Mouse (Mus musculus) frontal cortex, adult (tissue): ENCODE data around the gene Hoxa9.

Source experiments
- ATAC-seq: cut with Nextera tagmentation; 2 replicates; pipeline ENCODE4 v1.9.2; 2017; ENCODE audit warnings: mild to moderate bottlenecking, moderate library complexity, mixed read lengths; ENCODE audit not compliant: low TSS enrichment

The Hoxa9 gene

GRCm38 (mm10) chr6:52216691-52217458 lies 14.0 kb downstream of the Hoxa9 start:
- ATAC-seq, result no peak

DNA sequence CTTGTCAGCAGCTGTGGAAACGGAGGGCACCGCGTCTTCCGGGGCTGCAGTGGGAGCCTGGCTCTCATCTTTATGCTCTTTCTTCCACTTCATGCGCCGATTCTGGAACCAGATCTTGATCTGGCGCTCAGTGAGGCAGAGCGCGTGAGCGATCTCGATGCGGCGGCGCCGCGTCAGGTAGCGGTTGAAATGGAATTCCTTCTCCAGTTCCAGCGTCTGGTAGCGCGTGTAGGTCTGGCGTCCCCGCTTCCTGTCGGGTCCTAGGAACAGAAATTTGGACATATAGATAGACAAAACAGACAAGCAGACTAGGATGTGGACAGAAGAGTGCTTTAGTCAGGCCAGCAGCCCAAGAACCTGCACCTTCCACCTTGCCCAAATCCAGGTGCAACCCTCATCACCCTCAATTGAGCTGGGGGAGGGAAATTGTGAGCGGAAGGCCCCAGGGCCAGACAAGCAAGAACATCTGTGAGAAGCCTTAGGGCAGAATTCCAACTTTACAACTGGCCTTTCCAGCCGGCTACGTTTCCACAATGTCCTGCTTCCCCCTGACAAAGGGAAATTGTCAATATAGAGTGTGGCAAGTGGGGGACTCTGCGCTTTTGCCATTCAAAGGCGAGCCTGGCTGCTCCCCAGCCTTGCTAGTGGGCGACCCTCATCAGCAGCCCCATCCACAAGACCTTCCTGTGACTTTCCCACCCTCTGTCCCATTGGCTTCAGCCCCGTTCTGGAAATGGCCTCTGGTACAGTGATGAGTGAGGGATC lies 14.9 kb downstream of the Hoxa9 start:
- no peak for ATAC-seq

DNA sequence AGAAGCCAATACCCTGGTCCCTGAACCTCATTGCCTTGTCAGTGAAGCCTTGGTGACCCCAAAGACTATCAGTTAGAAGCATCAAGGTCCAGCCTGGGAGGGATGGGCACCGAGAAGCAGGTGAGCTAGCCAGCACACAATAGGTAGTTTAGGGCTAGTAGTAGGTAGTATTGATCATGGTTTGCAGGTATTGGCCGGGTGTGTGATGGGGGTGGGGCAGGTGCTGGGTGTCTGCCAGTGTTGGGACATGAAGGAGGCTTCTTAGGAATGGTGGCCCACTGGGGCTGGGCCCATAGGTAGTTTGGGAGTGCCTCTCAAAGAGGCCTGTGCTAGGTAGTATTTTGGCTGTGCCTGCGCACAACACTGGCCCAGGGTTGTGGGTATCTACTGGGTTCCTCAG lies 15.8 kb downstream of the Hoxa9 start:
- ATAC-seq, result no peak

GRCm38 (mm10) chr6:52214271-52214670 lies 16.6 kb downstream of the Hoxa9 start:
- ATAC-seq, result no peak

DNA sequence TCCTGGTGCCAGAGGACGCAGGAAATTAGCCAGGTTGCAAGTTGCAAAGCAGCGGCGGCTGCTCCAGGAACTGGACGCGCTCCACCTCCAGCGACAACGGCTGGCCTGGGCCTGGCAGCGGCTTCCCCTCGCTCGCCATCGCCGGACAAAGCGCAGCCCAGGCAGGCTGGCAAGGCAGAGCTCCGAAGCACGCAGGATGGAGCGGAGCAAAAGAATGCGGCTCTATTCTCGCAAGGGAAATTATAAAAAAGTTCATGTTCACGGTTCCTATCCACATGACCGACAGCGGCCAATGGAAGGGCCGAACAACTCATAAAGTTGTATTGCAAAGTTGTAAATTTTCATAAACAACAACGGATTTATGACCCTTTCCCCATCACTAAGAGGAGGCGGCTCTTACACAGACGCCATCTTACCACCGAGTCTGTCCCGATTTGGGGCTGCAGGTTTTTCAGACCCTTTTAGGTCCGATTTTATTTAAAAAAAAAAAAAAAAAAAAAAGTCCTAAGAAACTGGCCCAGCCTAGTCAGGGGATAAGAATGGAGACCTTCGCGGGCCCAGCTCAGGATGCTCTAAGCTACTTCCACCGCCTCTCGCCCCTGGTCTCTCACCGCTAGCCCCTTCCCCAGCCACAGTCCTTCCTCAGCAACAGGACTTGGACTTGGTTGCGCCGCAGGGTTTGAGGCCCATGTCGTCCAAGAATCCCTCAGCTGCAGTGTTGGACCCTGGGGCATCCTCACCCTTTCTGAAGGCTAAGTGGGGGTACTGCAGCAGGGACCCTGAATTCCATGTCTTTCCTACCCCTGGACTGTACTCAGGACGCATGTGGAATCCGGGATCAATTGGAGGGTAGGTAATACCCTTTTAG lies 17.5 kb downstream of the Hoxa9 start, which contains the start of the genes Hoxa3 and Gm28308:
Gene Hoxa3, minus strand, starts transcription at position 218 of the 868 bp plus-strand sequence.
Gene Gm28308, minus strand, starts transcription at position 221 of the 868 bp plus-strand sequence.
- ATAC-seq, result no peak

DNA sequence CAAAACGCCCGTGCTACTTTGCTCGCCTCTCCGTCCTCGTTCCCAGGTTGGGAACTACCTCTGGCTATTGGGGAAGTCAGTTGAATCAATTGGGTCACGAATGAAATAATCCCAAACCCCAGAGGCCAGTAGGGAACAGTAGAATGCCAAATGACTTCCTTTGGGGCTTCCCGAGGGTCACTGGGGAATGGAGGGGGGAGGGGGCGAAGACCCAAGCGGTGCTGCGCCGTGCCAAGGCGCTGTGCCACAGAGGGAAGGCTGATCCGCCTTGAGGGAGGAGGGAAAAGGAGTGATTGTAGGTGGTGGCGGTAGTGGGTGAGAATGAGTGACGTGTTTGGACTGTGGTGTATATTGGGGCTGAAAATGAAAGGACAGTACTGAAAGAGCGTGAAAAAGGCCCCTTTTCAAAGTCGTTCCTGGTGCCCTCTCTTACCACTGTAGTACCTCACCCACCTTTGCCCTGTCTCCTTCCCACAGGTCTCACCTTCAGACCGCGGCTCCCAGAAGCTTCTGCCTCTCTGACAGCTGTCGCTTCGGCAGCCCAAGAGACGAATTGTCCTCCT lies 18.3 kb downstream of the Hoxa9 start:
- ATAC-seq, result no peak

DNA sequence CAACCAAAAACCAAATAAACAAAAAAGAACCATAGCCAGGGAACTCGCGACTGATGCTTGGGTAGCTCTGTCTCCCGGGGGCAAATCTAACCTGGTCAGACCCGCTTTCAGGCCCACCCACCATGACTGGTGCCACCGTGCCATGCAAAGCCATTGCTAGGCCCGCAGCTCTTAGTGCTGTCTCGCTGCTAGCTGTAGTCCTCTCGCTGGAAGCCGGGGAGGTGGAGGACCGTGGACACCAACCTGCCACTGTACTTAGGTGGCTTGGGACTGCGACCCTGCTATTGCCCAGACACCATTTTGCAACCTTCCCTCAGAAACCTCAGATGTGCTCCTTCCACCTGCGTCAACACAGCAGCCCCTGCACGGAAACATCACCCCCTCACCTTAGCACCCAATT lies 18.9 kb downstream of the Hoxa9 start:
- no peak for ATAC-seq

GRCm38 (mm10) chr6:52211170-52211935 lies 19.5 kb downstream of the Hoxa9 start:
- peak; percentile 50 for ATAC-seq

DNA sequence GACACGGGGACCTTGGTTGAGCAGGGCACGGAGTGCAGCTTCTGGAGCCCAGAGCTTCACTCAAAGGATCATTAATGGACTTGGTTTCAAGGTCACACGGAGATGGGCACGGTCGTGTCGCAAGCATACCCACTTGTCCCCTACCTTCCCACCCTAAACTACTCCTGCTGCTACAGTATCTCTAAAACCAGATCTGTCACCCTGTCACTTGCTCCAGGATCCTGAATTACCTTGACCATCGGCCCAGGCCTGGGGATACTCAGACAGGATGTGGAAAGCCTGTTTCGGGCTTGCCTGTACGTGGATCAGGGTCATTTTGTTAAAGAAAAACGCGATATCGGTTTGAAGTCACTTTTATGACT lies 21.2 kb downstream of the Hoxa9 start:
- ATAC-seq, result no peak

DNA sequence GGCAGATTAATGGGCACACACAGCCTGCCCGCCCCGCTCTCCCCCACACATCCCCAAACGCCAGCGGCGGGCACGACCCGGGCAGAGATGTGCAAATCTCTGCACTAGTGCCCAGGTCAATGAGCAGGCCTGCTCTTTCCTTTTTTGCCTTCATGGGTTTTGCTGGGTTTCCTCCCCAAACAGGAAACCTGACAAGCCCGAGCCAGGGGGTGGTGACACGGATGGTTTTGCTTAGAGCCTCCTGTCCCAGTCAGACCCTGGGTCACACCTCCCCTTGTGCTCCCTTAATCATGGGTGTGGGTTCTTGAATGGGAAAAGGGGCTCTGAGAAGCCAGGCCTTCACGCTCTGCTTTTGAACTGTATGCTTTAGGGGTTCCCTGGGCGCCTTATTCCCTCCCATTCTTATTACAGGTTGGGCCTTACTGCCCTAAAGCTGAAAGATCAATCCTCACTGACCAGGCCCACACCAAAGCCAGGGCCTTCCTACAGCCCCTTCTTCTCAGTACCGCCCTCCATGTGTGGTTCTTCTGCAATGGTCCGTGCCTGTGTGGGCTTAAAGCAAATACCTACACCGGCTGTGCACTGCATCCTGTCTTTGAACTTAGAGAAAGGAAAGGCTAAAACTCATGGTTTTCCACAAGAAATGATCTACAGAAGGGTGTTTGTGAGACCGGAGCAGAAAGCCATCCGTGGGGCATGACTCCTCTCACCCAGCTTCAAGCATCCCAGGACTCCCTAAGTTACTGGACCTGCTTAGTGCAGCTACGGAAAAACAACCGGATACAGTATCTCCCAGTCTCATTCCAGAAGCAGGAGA lies 21.8 kb downstream of the Hoxa9 start:
- no peak for ATAC-seq

DNA sequence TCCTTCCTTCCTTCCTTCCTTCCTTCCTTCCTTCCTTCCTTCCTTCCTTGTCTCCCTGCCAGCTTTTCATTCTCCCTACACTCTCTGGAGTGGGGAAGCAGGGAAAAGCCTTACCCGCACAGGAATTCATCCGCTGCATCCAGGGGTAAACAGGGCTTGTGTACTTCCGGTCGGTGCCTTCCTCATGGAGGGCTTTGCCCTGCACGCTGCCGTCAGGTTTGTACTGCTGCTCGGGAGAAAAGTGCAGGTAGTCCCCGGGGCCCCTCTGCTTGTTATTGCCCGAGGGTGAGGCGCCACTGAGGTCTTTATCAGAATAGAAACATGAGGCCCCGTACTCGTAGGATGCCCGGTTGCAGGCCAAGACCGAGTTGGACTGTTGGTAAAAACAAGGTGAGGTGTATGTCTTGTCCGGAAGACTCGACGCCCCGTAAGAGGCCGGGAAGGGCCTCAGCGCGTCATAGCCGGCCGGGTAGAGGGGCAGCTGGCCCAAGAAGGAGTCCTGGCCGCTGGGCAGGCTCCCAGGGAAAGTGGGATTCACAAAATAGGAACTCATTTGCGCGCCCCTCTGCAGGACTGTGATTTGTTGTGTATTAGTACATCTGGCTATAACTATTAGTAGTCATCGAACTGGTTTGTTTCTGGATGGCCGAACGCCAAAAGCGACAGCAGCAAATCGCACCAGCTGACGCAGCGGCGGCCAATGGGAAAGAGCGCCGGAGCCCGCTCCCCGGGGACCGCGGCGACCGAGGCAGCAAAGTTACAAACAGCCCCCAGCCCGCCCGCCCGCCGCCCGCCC lies 22.6 kb downstream of the Hoxa9 start, which contains the start of gene Hoxa6:
Gene Hoxa6, minus strand, starts transcription at position 651 of the 796 bp plus-strand sequence.
- no peak for ATAC-seq

- ATAC-seq, result no peak
Observed at GRCm38 (mm10) chr6:52207684-52207976, 23.3 kb downstream of the Hoxa9 start.

GRCm38 (mm10) chr6:52206882-52207683 lies 23.8 kb downstream of the Hoxa9 start:
- no peak for ATAC-seq

DNA sequence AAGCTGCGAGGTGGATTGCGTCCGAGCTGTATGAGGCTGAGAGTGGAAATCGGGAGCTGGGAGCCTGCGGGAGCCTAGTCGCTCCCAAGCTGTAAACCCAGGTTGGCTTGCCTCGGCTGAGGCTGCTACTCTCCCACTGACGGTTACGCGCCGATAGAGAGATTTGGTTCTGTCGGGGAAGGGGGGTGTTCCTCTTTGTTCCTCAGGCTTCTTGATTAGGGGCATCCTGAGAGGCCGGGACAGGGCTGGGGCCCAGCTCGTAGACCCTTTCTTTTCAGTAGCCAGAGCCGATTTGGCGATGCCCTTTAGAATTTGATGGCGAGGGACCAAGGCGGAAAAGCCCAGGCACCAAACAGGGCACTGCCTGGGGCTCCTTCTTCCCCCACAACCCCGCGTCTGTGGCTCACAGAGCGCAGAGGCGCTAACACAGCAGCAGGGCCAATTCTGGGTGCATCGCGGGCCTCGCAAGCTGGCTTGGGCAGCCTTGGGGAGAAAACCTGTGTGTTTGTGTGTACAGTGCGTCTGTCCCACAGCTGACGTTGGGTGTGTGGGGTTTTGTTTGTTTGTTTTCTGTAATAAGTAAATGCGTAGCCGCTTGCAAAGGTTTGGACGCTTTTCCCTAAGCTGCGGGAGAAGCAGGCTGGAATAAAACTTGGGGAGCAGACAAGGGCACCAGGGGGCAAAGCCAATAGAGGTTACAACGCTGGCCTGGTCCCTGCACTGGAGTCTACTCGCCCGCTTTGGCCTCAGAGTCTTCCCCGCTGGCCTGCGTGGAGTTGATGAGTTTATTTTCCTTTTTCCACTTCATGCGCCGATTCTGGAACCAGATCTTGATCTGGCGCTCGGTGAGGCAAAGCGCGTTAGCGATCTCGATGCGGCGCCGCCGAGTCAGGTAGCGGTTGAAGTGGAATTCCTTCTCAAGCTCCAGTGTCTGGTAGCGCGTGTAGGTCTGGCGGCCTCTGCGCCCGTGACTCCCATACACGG lies 25.0 kb downstream of the Hoxa9 start:
- no peak for ATAC-seq

DNA sequence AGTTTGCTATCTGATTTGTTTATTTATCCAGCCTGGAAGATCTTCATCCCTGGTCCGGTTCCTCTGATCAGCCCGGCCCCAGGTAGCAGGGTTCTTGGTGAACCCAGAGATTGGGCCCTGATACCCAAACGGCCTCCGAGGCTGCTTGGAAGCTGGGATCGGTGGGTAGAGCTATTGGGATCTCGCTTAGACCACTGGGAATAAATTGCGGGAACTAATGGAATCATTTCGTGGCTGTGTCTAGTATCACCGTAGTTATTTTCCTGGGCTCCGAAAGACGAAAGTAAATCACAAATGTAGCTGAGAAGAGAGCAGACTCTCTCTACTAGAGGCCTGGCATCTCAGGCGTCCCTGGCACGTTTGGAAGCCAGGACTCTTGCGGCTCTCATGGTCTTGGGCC lies 25.7 kb downstream of the Hoxa9 start:
- ATAC-seq, result no peak

DNA sequence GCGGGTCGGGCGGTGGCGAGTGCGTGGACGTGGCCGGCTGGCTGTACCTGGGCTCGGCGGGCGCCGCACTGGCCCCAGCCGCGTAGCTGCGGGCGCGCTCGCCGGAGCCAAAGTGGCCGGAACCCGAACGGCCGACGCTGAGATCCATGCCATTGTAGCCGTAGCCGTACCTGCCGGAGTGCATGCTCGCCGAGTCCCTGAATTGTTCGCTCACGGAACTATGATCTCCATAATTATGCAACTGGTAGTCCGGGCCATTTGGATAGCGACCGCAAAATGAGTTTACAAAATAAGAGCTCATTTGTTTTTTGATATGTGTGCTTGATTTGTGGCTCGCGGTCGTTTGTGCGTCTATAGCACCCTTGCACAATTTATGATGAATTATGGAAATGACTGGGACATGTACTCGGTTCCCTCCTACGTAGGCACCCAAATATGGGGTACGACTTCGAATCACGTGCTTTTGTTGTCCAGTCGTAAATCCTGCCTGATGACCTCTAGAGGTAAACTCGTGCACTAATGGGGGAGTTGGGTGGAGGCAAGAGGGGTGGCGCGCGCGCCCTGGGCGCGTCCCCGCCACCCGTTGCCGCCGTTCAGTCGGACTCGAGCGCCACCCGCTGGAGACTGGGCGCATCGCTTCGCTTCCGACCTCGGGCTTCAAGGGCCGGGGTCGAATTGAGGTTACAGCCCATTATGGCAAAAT lies 26.7 kb downstream of the Hoxa9 start, which contains the start of gene Hoxa5:
Gene Hoxa5, minus strand, starts transcription at position 538 of the 703 bp plus-strand sequence.
- no peak for ATAC-seq
